Mouse (Mus musculus): ENCODE measurements around the gene Zfp113.
"Not testable (repeated sequence)": the region's sequence is repeated elsewhere in the genome, so short reads cannot be mapped to it uniquely, and the experiment has no call there.

Gene Zfp113

GRCm38 (mm10) chr5:138137257-138137656, 18.3 kb downstream of the Zfp113 start:
- no peak for DNase-seq

GRCm38 (mm10) chr5:138132425-138133064, 23.0 kb downstream of the Zfp113 start:
- DNase-seq: no peak

- no peak for DNase-seq
Measured at GRCm38 (mm10) chr5:138118041-138118440, 37.5 kb downstream of the Zfp113 start.

GRCm38 (mm10) chr5:138117199-138118015, 38.1 kb downstream of the Zfp113 start:
- DNase-seq: no peak

- DNase-seq: peak; percentile 83
Measured at GRCm38 (mm10) chr5:138116255-138117198, 39.0 kb downstream of the Zfp113 start, which contains the start of gene Zscan21. Zscan21 (plus strand) TSS chr5:138116903.

GRCm38 (mm10) chr5:138109847-138110396, 45.6 kb downstream of the Zfp113 start:
- DNase-seq: not testable (repeated sequence)

GRCm38 (mm10) chr5:138107130-138107529, 48.4 kb downstream of the Zfp113 start:
- no peak for DNase-seq

GRCm38 (mm10) chr5:138104976-138105375, 50.6 kb downstream of the Zfp113 start:
- DNase-seq: no peak

GRCm38 (mm10) chr5:138094474-138094873, 61.1 kb downstream of the Zfp113 start:
- no peak for DNase-seq

- no peak for DNase-seq
Measured at GRCm38 (mm10) chr5:138092771-138093170, 62.8 kb downstream of the Zfp113 start.

GRCm38 (mm10) chr5:138090737-138091136, 64.8 kb downstream of the Zfp113 start:
- DNase-seq: no peak

- no peak for DNase-seq
Measured at GRCm38 (mm10) chr5:138090271-138090670, 65.3 kb downstream of the Zfp113 start.
